Comparison of ENCODE assay signal across 8 mouse cellular contexts in the genomic region with DNA sequence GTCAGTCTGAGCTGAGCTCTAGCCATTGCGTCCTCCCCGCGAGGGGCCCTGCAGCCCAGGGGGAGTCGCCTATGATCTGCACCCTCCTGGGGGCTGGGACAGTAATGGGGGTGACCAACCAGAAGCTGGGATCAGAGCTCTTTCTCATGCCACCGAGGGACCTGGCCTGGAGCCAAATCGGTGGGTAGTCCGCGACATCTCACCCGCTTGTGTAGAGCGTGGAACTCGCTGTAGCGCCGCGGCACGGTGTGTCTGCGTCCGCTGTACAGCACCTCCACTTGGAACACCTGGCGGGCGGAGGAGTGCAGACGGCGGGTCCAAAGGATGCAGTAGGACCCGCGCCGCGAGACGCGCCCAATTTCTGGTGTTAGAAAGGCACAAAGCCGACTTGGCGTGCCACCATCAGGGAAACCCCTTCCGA. TPM values are rescaled to one million over a fixed set of nuclear protein-coding genes. Genes with fewer than 3 reads are reported as not detected.
DNase-seq lines count a peak whose midpoint lies in the region; ATAC-seq and TF ChIP-seq lines count a peak whose summit lies in the region.

No protein-coding gene starts in this region.

- TF ChIP-seq POLR2A in liver, adult 2 months (IDR thresholded peaks at IDR 0.05; ENCODE audit: extremely low read depth, insufficient read depth, low read length) = no peak

- H3K36me3 ChIP-seq in liver, adult 2 months (ENCODE audit: control insufficient read depth, insufficient read depth, low read length) = peaks cover 12% of the 10 kb centered on the region; the same call in 1 of the 2 replicates

- peak; percentile 19 for DNase-seq in embryo, embryonic 9.5 days (ENCODE audit: extremely low spot score)
- no peak for DNase-seq in embryo, embryonic 10 days (ENCODE audit: low spot score)
- DNase-seq in cerebellum, postnatal 10 days = peak; percentile 75 to 78
- DNase-seq in heart, postnatal 14 days = peak; percentile 18 to 34
- DNase-seq in liver, adult 2 months (ENCODE audit: extremely low read depth, low read depth, low spot score) = no peak
- peak; percentile 39 for DNase-seq in naive thymus-derived CD4-positive, alpha-beta T cell, adult 2 months (ENCODE audit: low read depth)
- DNase-seq in MN1 (ENCODE audit: low spot score) = no peak

- ATAC-seq in CD4-positive, CD25-positive, alpha-beta regulatory T cell, adult 4 months = peak; percentile 63

- H3K9ac ChIP-seq in liver, adult 2 months (ENCODE audit: low read depth, low read length) = no peak overlapping the region

- intact Hi-C loops in heart, postnatal 14 days (cut with DNase I) = no loop called here

- H3K27ac ChIP-seq in liver, adult 2 months (replicated peaks; ENCODE audit: insufficient read depth, low read depth, low read length) = no peak overlapping the region

- no peak for TF ChIP-seq CTCF in liver, adult 2 months (IDR thresholded peaks at IDR 0.05; ENCODE audit: low read depth, low read length)

- peak overlapping the region; percentile 25; the same call in 1 of the 2 replicates for H3K4me3 ChIP-seq in liver, adult 2 months (ENCODE audit: insufficient read depth, low read depth, low read length)

- no peaks in the 10 kb centered on the region for H3K27me3 ChIP-seq in liver, adult 2 months (ENCODE audit: control insufficient read depth, insufficient read depth, low read length)

- no peaks in the 10 kb centered on the region for H3K79me2 ChIP-seq in liver, adult 2 months (ENCODE audit: control insufficient read depth, insufficient read depth, low read length)

- H3K4me1 ChIP-seq in liver, adult 2 months (ENCODE audit: control insufficient read depth, insufficient read depth, low read length) = peaks cover 8% of the 10 kb centered on the region; the same call in 1 of the 2 replicates

- 3% methylated on average over 30 of the region's 30 CpGs for WGBS in liver, adult 2 months

RNA-seq across cellular contexts. Expression of gene Snx22, which starts 0.5 kb away (rescaled TPM):
- 1 to 10 TPM; 1.5 to 2.6 TPM for polyA plus RNA-seq in CD4-positive, CD25-positive, alpha-beta regulatory T cell, adult 4 months (2017; shearing (Covaris generic))
- 1 to 10 TPM in 1 of 2 experiments, under 1 TPM in 1; 0.90 to 1.0 TPM for total RNA-seq in heart, postnatal 14 days (2021)
- total RNA-seq in liver, adult 2 months (2014; rRNA removed) = 0.09 and 0.13 TPM in 2 replicates
- polyA plus RNA-seq in liver, adult 2 months (2012; rRNA removed) = 0.47 and 0.53 TPM in 2 replicates

RNA-seq across cellular contexts. Expression of gene Ppib, which starts 9.0 kb away (rescaled TPM):
- 100 to 1,000 TPM; 439 to 492 TPM for polyA plus RNA-seq in CD4-positive, CD25-positive, alpha-beta regulatory T cell, adult 4 months (2017; shearing (Covaris generic))
- 100 to 1,000 TPM; 184 to 201 TPM for total RNA-seq in heart, postnatal 14 days (2021)
- 435 and 458 TPM in 2 replicates for total RNA-seq in liver, adult 2 months (2014; rRNA removed)
- 240 and 247 TPM in 2 replicates for polyA plus RNA-seq in liver, adult 2 months (2012; rRNA removed)

RNA-seq across cellular contexts. Expression of gene Snx1, which starts 57.4 kb away (rescaled TPM):
- 10 to 100 TPM; 94.0 to 96.9 TPM for polyA plus RNA-seq in CD4-positive, CD25-positive, alpha-beta regulatory T cell, adult 4 months (2017; shearing (Covaris generic))
- 10 to 100 TPM; 34.1 to 34.4 TPM for total RNA-seq in heart, postnatal 14 days (2021)
- total RNA-seq in liver, adult 2 months (2014; rRNA removed) = 21.3 and 22.1 TPM in 2 replicates
- polyA plus RNA-seq in liver, adult 2 months (2012; rRNA removed) = 10.8 and 11.9 TPM in 2 replicates

RNA-seq across cellular contexts. Expression of gene Ciao2a, which starts 57.4 kb away (rescaled TPM):
- 100 to 1,000 TPM; 142 to 150 TPM for polyA plus RNA-seq in CD4-positive, CD25-positive, alpha-beta regulatory T cell, adult 4 months (2017; shearing (Covaris generic))
- 10 to 100 TPM; 59.4 to 69.3 TPM for total RNA-seq in heart, postnatal 14 days (2021)
- total RNA-seq in liver, adult 2 months (2014; rRNA removed) = 47.0 and 50.5 TPM in 2 replicates
- polyA plus RNA-seq in liver, adult 2 months (2012; rRNA removed) = 13.6 and 16.4 TPM in 2 replicates

Comparison
In these comparisons a context has a peak if more than half of its experiments do, and no peak if none do; other contexts are left out.
1. DNase-seq: peak in embryo, embryonic 9.5 days (single experiment), cerebellum, postnatal 10 days (2 of 2), heart, postnatal 14 days (2 of 2) and naive thymus-derived CD4-positive, alpha-beta T cell, adult 2 months (single experiment); none in embryo, embryonic 10 days (single experiment), liver, adult 2 months (single experiment) and MN1 (single experiment).